Mouse (Mus musculus) MEL (cell line): Measurements from ENCODE around the gene Slc33a1. TPM values are rescaled to one million over a fixed set of nuclear protein-coding genes. Genes with fewer than 3 reads are reported as not detected.

Experiments used
- DNase-seq: peaks from one replicate; pipeline ENCODE4 v3.0.0; 2011; ENCODE audit warnings: low read depth, low spot score
- H3K27ac ChIP-seq: 2 replicates; pipeline ENCODE4 v1.5.1; 2012; ENCODE audit warnings: low read depth, mild to moderate bottlenecking, control low read depth, low read length, moderate library complexity; ENCODE audit not compliant: control insufficient read depth
- H3K27me3 ChIP-seq, 2 experiments: fragments of 150-350 bp in 1 of 2; sonication (generic) in 1 of 2; 2 replicates each; pipeline ENCODE4 v1.6.1; 2012; ENCODE audit warnings: low read length in 2 of 2, mild to moderate bottlenecking in 2 of 2, improper control_type of control experiment in 1 of 2, moderate library complexity in 1 of 2; ENCODE audit not compliant: insufficient read depth in 2 of 2, control insufficient read depth in 1 of 2
- H3K36me3 ChIP-seq, 2 experiments: 2 replicates each; pipeline ENCODE4 v1.6.1; 2012 to 2014; ENCODE audit warnings: low read length in 2 of 2, improper control_type of control experiment in 1 of 2, inconsistent platforms in 1 of 2, mild to moderate bottlenecking in 1 of 2; ENCODE audit not compliant: insufficient read depth in 2 of 2, control insufficient read depth in 1 of 2
- H3K4me1 ChIP-seq, 2 experiments: fragments of 150-350 bp in 1 of 2; sonication (generic) in 1 of 2; 2 replicates each; pipeline ENCODE4 v1.6.1; 2012; ENCODE audit warnings: low read length in 2 of 2, improper control_type of control experiment in 1 of 2, mild to moderate bottlenecking in 1 of 2; ENCODE audit not compliant: insufficient read depth in 2 of 2, control insufficient read depth in 1 of 2
- H3K4me3 ChIP-seq, 2 experiments: fragments of 150-350 bp in 1 of 2; sonication (generic) in 1 of 2; 2 replicates each; pipeline ENCODE4 v1.5.1; 2012; ENCODE audit warnings: low read depth in 2 of 2, low read length in 2 of 2, mild to moderate bottlenecking in 2 of 2, moderate library complexity in 2 of 2, control low read depth in 1 of 2, improper control_type of control experiment in 1 of 2; ENCODE audit not compliant: control insufficient read depth in 1 of 2, insufficient read depth in 1 of 2
- H3K79me2 ChIP-seq: 2 replicates; pipeline ENCODE4 v1.6.1; 2012; ENCODE audit warnings: mild to moderate bottlenecking, low read length, moderate library complexity; ENCODE audit not compliant: control insufficient read depth, poor library complexity, insufficient read depth
- H3K9ac ChIP-seq: 2 replicates; pipeline ENCODE4 v1.6.1; 2012; ENCODE audit warnings: low read depth, mild to moderate bottlenecking, control low read depth, low read length, moderate library complexity; ENCODE audit not compliant: control insufficient read depth, poor library complexity, severe bottlenecking
- H3K9me3 ChIP-seq: fragments of 150-350 bp; sonication (generic); replicated peaks from 2 replicates; pipeline ENCODE4 v1.6.1; 2012; ENCODE audit warnings: mild to moderate bottlenecking, low read length, improper control_type of control experiment, moderate library complexity; ENCODE audit not compliant: insufficient read depth
- CHD1 ChIP-seq: IDR thresholded peaks from 2 replicates; pipeline ENCODE4 v1.6.1; 2012; ENCODE audit warnings: low read depth, mild to moderate bottlenecking, inconsistent platforms, low read length, improper control_type of control experiment
- CHD2 ChIP-seq: IDR thresholded peaks from 2 replicates; pipeline ENCODE4 v1.6.1; 2011; ENCODE audit warnings: low read length, improper control_type of control experiment
- CTCF ChIP-seq, 3 experiments: IDR thresholded peaks in 2 of 3; conservative IDR thresholded peaks in 1 of 3; 2 replicates each; pipeline ENCODE4 v1.5.1; 2011 to 2012; ENCODE audit warnings: low read length in 3 of 3, low read depth in 2 of 3, mild to moderate bottlenecking in 2 of 3, improper control_type of control experiment in 1 of 3, inconsistent platforms in 1 of 3, mixed read lengths in 1 of 3, moderate library complexity in 1 of 3; ENCODE audit not compliant: control insufficient read depth in 1 of 3, insufficient read depth in 1 of 3, poor library complexity in 1 of 3, severe bottlenecking in 1 of 3
- E2F4 ChIP-seq: IDR thresholded peaks from 2 replicates; pipeline ENCODE4 v1.6.1; 2011; ENCODE audit warnings: low read depth, low read length, improper control_type of control experiment, borderline replicate concordance
- EP300 ChIP-seq, 2 experiments: IDR thresholded peaks; 2 replicates each; pipeline ENCODE4 v1.6.1; 2011; ENCODE audit warnings: improper control_type of control experiment in 2 of 2, low read length in 2 of 2, low read depth in 1 of 2, mild to moderate bottlenecking in 1 of 2
- GABPA ChIP-seq: IDR thresholded peaks from 2 replicates; pipeline ENCODE4 v1.6.1; 2012; ENCODE audit warnings: low read depth, mild to moderate bottlenecking, inconsistent platforms, low read length, improper control_type of control experiment, moderate library complexity
- GATA1 ChIP-seq: IDR thresholded peaks from 2 replicates; pipeline ENCODE4 v1.6.1; 2011; ENCODE audit warnings: low read depth, low read length, improper control_type of control experiment
- JUND ChIP-seq: IDR thresholded peaks from 2 replicates; pipeline ENCODE4 v1.6.1; 2011; ENCODE audit warnings: low read depth, mild to moderate bottlenecking, improper control_type of control experiment, low read length
- MAX ChIP-seq: IDR thresholded peaks from 2 replicates; pipeline ENCODE4 v1.6.1; 2011; ENCODE audit warnings: low read length, improper control_type of control experiment
- MAZ ChIP-seq: IDR thresholded peaks from 2 replicates; pipeline ENCODE4 v1.6.1; 2012; ENCODE audit warnings: low read depth, mild to moderate bottlenecking, inconsistent platforms, low read length, improper control_type of control experiment
- MEF2A ChIP-seq: IDR thresholded peaks from 2 replicates; pipeline ENCODE4 v1.6.1; 2014; ENCODE audit warnings: low read depth, mild to moderate bottlenecking, inconsistent platforms, low read length, improper control_type of control experiment; ENCODE audit not compliant: poor library complexity, insufficient replicate concordance, severe bottlenecking; ENCODE audit errors: extremely low read depth
- MXI1 ChIP-seq: IDR thresholded peaks from 2 replicates; pipeline ENCODE4 v1.6.1; 2011; ENCODE audit warnings: mild to moderate bottlenecking, low read depth, low read length, improper control_type of control experiment
- MYB ChIP-seq: IDR thresholded peaks from 2 replicates; pipeline ENCODE4 v1.6.1; 2011; ENCODE audit warnings: mild to moderate bottlenecking, low read depth, low read length, improper control_type of control experiment
- MYC ChIP-seq: IDR thresholded peaks from 2 replicates; pipeline ENCODE4 v1.6.1; 2011; ENCODE audit warnings: low read depth, mild to moderate bottlenecking, low read length, improper control_type of control experiment, moderate library complexity
- NRF1 ChIP-seq: IDR thresholded peaks from 2 replicates; pipeline ENCODE4 v1.6.1; 2014; ENCODE audit warnings: low read depth, mild to moderate bottlenecking, inconsistent platforms, low read length, improper control_type of control experiment, moderate library complexity; ENCODE audit not compliant: poor library complexity, insufficient read depth, severe bottlenecking
- POLR2AphosphoS5 ChIP-seq: IDR thresholded peaks from 2 replicates; pipeline ENCODE4 v1.6.1; 2012; ENCODE audit warnings: low read depth, borderline replicate concordance, mild to moderate bottlenecking, inconsistent platforms, low read length, moderate library complexity, mixed read lengths
- RAD21 ChIP-seq: IDR thresholded peaks from 2 replicates; pipeline ENCODE4 v1.6.1; 2011; ENCODE audit warnings: mild to moderate bottlenecking, low read depth, low read length, improper control_type of control experiment
- RCOR1 ChIP-seq: IDR thresholded peaks from 2 replicates; pipeline ENCODE4 v1.6.1; 2012; ENCODE audit warnings: low read depth, mild to moderate bottlenecking, inconsistent platforms, low read length, improper control_type of control experiment
- SIN3A ChIP-seq: IDR thresholded peaks from 2 replicates; pipeline ENCODE4 v1.6.1; 2012; ENCODE audit warnings: low read length, improper control_type of control experiment, inconsistent platforms
- SMC3 ChIP-seq: IDR thresholded peaks from 2 replicates; pipeline ENCODE4 v1.6.1; 2011; ENCODE audit warnings: low read depth, low read length, improper control_type of control experiment
- TAL1 ChIP-seq: IDR thresholded peaks from 2 replicates; pipeline ENCODE4 v1.6.1; 2012; ENCODE audit warnings: mild to moderate bottlenecking, inconsistent platforms, low read length, moderate library complexity, mixed read lengths
- TCF12 ChIP-seq: IDR thresholded peaks from 2 replicates; pipeline ENCODE4 v1.6.1; 2014; ENCODE audit warnings: low read depth, mild to moderate bottlenecking, inconsistent platforms, low read length, improper control_type of control experiment, moderate library complexity
- USF1 ChIP-seq: IDR thresholded peaks from 2 replicates; pipeline ENCODE4 v1.6.1; 2014; ENCODE audit warnings: low read depth, mild to moderate bottlenecking, inconsistent platforms, low read length, improper control_type of control experiment, moderate library complexity
- USF2 ChIP-seq, 2 experiments: IDR thresholded peaks; 2 replicates each; pipeline ENCODE4 v1.6.1; 2011 to 2012; ENCODE audit warnings: improper control_type of control experiment in 2 of 2, low read length in 2 of 2, borderline replicate concordance in 1 of 2, inconsistent platforms in 1 of 2, low read depth in 1 of 2, mild to moderate bottlenecking in 1 of 2; ENCODE audit not compliant: insufficient read depth in 1 of 2
- ZC3H11A ChIP-seq: IDR thresholded peaks from 2 replicates; pipeline ENCODE4 v1.6.1; 2012; ENCODE audit warnings: low read depth, mild to moderate bottlenecking, inconsistent platforms, low read length, improper control_type of control experiment
- ZKSCAN1 ChIP-seq: IDR thresholded peaks from 2 replicates; pipeline ENCODE4 v1.6.1; 2012; ENCODE audit warnings: low read depth, mild to moderate bottlenecking, inconsistent platforms, low read length, improper control_type of control experiment, moderate library complexity
- ZMIZ1 ChIP-seq: IDR thresholded peaks from 2 replicates; pipeline ENCODE4 v1.6.1; 2012; ENCODE audit warnings: low read depth, mild to moderate bottlenecking, inconsistent platforms, low read length, improper control_type of control experiment, moderate library complexity
- ZNF384 ChIP-seq: IDR thresholded peaks from 2 replicates; pipeline ENCODE4 v1.6.1; 2012; ENCODE audit warnings: low read depth, mild to moderate bottlenecking, inconsistent platforms, low read length, improper control_type of control experiment
- polyA plus RNA-seq, 2 experiments: library from polyadenylated mRNA; stranded (reverse) in 1 of 2; unstranded in 1 of 2; fragments of >175 nt in 1 of 2; fragments of >200 nt in 1 of 2; gene quantifications; 2 replicates each; pipeline versions ENCODE4 v1.2.1 to v1.2.4; 2012; ENCODE audit warnings: low replicate concordance in 2 of 2, low read depth in 1 of 2; ENCODE audit not compliant: insufficient read length in 2 of 2, insufficient read depth in 1 of 2, missing spikeins in 1 of 2
- total RNA-seq: library from RNA; depleted of rRNA; stranded (reverse); fragments of 300-350 nt; gene quantifications from 2 replicates; pipeline ENCODE4 v1.2.3, GENCODE M21; 2012

Gene Slc33a1
- total and polyA plus RNA-seq, 3 experiments, result 27.2 to 123 (median 31.3) TPM

DNA sequence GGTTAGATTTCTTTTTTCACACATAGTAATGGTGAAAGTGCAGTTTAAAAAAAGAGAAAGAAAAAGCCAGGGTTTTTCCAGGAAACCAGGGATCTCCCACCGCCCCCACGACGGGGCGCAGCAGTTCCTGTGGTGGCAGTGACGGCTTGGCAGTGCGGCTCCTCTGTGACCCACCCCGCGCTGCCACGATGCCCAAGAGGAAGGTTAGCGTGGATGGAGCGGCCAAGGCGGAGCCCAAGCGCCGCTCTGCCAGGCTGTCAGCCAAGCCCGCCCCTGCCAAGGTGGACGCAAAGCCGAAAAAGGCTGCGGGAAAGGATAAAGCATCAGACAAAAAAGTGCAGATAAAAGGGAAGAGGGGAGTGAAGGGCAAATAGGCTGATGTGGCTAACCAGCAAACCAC is 59.3 kb downstream of the Slc33a1 start:
- no peaks in the 10 kb centered on the region for H3K79me2 ChIP-seq

DNA sequence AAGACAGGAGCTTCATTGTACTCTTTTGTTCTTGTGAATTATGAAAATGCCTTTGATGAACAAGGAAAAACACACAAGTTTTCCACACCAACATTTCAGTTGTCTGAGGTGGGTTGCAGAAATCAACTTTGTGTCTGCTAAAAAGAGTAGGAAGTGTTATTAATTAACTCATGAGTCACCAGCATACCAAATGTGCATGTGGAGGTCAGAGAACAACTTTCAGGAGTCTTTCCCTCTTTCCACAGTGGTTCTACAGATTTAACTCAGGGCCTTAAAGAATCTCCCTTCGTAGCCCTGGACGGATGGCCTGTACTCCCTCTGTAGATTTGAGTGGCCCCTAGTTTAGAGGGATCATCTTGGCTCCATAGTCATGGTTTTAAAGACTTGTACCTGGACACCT is 60.4 kb downstream of the Slc33a1 start:
- H3K4me1 ChIP-seq, result no peaks in the 10 kb centered on the region
- TF ChIP-seq CHD1 (no peak), MEF2A (no peak), TCF12 (no peak), MAZ (no peak), RAD21 (no peak), CHD2 (no peak), ZC3H11A (no peak), GATA1 (no peak), SIN3A (no peak), SMC3 (no peak), EP300 (IDR thresholded peaks at IDR 0.05; ENCODE audit: low read depth in 1 of 2, low read length in 2 of 2) (no peak), MXI1 (no peak), RCOR1 (no peak), ZNF384 (no peak)
- TF ChIP-seq, all 39 proteins: peak for 0
- no peak for DNase-seq
- Histone ChIP-seq H3K27me3 (no peaks in the 10 kb centered on the region; a peak in 1 of 4 replicates), H3K9me3 (no peaks in the 10 kb centered on the region), H3K4me3 (no peak overlapping the region), H3K9ac (no peak overlapping the region), H3K79me2 (no peaks in the 10 kb centered on the region), H3K36me3 (no peaks in the 10 kb centered on the region), H3K27ac (no peak overlapping the region)

More for the DNA sequence above, 59.3 kb downstream of the Slc33a1 start:
- no peaks in the 10 kb centered on the region for H3K9me3 ChIP-seq
- no peaks in the 10 kb centered on the region for H3K36me3 ChIP-seq
- no peak for DNase-seq
- no peak overlapping the region for H3K4me3 ChIP-seq
- no peak overlapping the region for H3K9ac ChIP-seq
- TF ChIP-seq GABPA (no peak), USF1 (no peak), USF2 (IDR thresholded peaks at IDR 0.05; ENCODE audit: borderline replicate concordance in 1 of 2, insufficient read depth in 1 of 2, low read depth in 1 of 2, low read length in 2 of 2) (no peak), MYC (no peak), CTCF (IDR thresholded peaks at IDR 0.05 in 2 of 3, conservative IDR thresholded peaks at IDR 0.05 in 1 of 3; ENCODE audit: control insufficient read depth in 1 of 3, insufficient read depth in 1 of 3, low read depth in 2 of 3, low read length in 3 of 3, poor library complexity in 1 of 3, severe bottlenecking in 1 of 3) (no peak), RCOR1 (no peak), MYB (no peak), ZMIZ1 (no peak), MEF2A (no peak), ZKSCAN1 (no peak), TAL1 (no peak), TCF12 (no peak), JUND (no peak), POLR2AphosphoS5 (no peak), E2F4 (no peak), NRF1 (no peak), MAX (no peak), SIN3A (no peak)
- TF ChIP-seq, all 39 proteins: peak for 0
- Histone ChIP-seq H3K27me3 (no peaks in the 10 kb centered on the region; a peak in 1 of 4 replicates), H3K27ac (no peak overlapping the region), H3K4me1 (no peaks in the 10 kb centered on the region)
